Mouse (Mus musculus): ENCODE measurements at regions not wholly inside any gene's neighbourhood (a gene's known extent, or its start where the extent isn't known, plus 50 kb on each side); places are given as distances from the start of the nearest gene placed in this dataset.
A peak's percentile ranks its signal among the peaks of the same experiment; 100 is the strongest.

DNA sequence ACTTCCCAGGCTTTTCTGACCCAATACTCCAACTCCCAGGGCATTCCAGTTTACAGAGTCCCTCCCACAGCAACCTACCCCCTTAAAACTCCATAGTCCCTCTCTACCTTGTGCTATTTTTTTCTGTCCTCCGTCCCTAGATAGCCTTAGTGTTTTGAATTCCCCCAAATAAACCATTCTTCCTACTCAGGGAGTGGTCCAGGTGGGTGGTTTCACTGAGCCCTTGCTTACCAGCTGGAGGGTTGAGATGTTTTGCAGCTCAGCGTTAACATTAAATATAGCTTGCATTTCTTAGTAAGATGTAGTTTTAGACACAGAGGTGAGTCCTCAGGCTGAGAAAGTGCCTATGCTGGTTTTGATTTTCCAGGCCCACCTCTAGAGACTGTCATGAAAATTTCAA lies 313.0 kb downstream of the Bmper start:
- intact Hi-C loops (cut with DNase I) = no loop called here
- no peak for DNase-seq (ENCODE audit: extremely low spot score in 1 of 2, low spot score in 2 of 2)

DNA sequence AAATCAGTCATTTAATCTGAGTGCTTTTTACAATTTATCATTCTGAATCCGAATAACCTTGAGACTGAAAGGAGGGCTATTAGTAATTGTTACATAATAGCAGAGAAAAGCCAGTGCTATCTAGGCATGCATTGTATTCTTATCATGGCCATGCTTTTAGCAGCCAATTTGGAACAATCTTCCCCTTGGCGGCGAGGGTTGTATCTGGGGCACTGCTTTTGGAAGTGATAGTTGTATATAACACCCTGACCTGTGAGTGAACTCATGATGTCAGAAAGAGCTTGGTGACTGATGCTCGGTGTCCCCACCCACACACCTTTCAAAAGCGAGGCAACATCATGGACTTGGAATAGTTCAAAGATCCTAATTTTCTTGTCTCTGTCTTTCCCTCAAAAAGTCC lies 315.2 kb downstream of the Bmper start:
- intact Hi-C loops (cut with DNase I) = no loop called here
- DNase-seq (ENCODE audit: extremely low spot score in 1 of 2, low spot score in 2 of 2) = no peak

DNA sequence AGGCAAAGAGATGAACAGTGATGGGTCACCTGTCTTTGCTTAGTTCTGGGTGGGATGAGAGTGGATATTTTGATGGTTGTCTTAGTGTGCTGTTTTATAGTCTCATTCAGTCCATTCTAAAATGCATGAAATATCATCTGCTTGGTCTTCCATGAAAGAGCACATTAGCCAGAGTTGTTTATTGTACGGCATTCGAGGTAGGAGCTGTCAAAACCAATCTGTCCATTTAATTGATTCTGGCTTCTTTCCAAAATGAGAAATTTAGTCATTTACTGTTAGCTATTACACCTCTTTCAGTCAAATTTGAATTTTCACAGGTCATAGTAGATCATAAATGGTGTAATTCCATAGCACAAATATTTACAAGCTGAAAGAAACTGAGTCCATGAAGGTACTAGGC lies 328.8 kb downstream of the Bmper start:
- DNase-seq (ENCODE audit: extremely low spot score in 1 of 2, low spot score in 2 of 2) = no peak
- intact Hi-C loops (cut with DNase I) = no loop called here

DNA sequence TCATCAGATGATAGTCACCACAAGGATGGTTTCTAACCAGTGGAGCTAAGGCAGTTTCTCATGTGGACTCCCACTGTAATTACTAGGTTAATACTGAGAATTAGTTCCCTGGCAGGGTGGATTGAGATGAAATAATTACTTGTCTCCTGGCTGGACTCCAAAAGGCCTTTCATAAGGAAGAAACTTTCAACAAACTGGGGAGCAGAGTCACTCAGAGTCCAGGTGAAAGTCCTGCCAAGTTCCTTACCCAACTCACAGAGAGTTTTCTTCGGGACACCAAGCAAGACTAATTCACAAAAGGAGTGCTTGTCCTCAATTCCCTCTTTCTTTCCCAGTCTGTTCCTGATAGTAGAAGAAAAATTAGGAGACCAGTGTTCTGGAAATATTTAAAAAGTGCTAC lies 330.9 kb downstream of the Bmper start:
- DNase-seq (ENCODE audit: extremely low spot score in 1 of 2, low spot score in 2 of 2) = no peak
- intact Hi-C loops (cut with DNase I) = no loop called here

DNA sequence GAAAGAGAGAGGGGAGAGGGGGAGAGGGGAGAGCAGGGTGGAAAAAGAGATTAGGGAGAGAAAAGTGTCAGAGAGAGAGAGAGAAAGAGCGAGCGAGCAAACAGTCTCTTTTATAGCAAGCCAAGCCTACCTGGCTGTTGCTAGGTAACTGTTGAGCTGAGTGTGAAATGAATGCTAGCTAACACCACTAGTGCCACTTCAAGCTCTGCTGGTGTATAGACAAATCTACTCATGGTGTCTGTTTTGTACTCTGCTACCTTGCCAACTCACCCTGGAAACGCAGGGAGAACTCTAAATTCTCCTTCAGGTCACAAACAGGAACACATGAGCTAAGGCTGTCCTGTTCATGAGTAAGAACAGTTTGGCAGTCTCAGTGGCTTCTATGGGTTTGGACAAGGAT lies 334.7 kb downstream of the Bmper start:
- intact Hi-C loops (cut with DNase I) = no loop called here
- DNase-seq (ENCODE audit: extremely low spot score in 1 of 2, low spot score in 2 of 2) = no peak

DNA sequence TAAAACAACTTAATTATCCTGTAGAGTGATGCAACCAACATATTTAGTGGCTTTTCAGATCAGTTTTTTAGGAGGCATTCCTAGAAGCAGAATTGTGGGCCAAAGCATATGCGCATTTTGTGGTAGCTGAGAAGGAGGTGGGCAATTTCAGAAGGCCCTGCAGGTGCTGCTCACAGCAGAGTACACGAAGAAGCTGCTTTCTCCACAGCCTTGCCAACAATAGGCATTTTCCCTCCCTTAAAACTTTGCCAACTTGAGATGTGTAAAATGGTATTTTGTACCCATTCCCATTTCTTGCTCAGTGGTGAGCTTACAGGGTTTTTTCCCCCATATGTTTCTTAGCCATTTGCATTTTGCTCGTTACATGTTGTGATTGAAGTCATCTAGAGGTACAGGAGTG lies 339.0 kb downstream of the Bmper start:
- intact Hi-C loops (cut with DNase I) = no loop called here
- no peak for DNase-seq (ENCODE audit: extremely low spot score in 1 of 2, low spot score in 2 of 2)

DNA sequence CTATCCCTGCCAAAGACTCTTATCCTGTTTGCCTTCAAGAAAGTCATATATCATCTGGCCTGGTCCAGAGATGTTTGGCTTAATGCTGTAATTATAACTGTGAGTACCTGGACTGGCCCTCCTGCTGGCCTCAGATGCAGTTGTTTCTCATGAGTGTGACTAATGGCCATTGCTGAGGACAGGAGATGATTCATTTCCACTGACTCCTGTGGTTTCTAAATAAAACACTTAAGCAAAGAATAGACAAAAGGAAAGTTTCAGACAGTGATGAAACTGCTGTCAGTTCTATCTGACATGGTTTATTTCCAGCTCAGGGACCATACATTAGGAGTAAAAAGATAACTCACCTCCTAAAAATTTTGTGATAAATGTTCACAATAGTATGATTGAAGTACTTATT lies 344.2 kb downstream of the Bmper start:
- DNase-seq (ENCODE audit: extremely low spot score in 1 of 2, low spot score in 2 of 2) = no peak
- intact Hi-C loops (cut with DNase I) = no loop called here

DNA sequence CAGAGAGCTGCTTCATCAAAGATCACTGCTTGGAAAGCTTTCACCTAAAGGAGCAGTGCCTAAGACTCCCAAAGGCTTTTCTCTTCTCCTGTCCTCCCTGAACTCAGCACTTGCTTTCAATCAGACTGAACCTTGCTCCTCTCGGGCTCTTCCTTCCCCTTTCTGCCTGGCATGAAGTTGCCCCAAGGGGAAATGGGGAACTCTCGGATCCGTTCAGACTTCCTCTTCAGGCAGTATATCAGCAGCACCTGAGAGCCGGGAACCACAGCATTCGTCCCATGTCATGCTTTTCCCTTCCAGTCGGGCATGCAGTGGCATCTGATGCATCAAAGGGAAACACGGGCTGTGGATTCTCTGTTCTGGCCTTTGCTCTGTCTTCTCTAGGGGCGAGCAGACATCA lies 347.3 kb downstream of the Bmper start:
- DNase-seq (ENCODE audit: extremely low spot score in 1 of 2, low spot score in 2 of 2) = peak in 1 of 2 experiments; percentile 18
- intact Hi-C loops (cut with DNase I) = loop anchor here (10.0 kb wide), 1 partner anchor 105 kb away; no protein-coding TSS in a partner anchor

DNA sequence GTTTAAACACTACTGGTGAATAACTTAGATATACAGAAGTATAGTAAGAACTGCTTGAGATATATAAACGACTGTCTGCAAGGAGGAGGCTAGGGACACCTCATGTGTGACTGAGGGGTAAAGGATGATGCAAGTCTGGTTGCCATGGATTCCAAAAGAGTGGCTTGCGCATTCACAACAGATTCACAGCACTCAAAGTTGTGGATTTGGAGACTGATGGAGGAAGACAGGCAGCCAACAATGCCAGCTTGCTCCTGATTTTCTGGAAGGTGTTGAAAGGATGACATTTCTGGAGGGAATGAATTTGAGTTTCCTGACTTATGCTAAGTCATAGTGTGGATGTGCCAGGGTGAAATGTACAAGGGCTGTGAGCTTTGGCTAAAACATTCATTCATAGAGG lies 353.4 kb downstream of the Bmper start:
- intact Hi-C loops (cut with DNase I) = loop anchor here (10.0 kb wide), 1 partner anchor 112 kb away; no protein-coding TSS in a partner anchor

DNA sequence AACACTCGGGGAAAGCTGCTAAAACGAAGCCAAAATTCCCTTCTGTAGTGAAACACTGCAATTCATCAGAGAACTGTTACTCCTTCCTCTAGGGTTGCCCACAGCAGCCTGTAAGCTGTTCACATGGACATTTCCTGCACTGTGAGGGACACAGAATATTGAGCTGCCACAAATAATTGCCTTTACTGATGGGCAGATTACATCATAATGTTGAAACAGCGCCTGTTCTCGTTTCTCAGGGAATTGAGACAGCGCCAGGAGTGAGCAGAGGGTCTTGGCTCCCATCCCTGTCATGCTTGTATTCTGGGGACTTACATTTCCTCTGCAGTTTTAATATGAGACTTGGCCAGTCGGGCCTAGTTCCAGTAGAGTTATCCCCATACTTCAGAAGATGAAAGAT lies 357.3 kb downstream of the Bmper start:
- intact Hi-C loops (cut with DNase I) = loop anchor here (5.0 kb wide), 1 partner anchor 937 kb away; no protein-coding TSS in a partner anchor
- peak in 1 of 2 experiments; percentile 23 for DNase-seq (ENCODE audit: extremely low spot score in 1 of 2, low spot score in 2 of 2)

More for the DNA sequence above, 353.4 kb downstream of the Bmper start:
- no peak for DNase-seq (ENCODE audit: extremely low spot score in 1 of 2, low spot score in 2 of 2)

DNA sequence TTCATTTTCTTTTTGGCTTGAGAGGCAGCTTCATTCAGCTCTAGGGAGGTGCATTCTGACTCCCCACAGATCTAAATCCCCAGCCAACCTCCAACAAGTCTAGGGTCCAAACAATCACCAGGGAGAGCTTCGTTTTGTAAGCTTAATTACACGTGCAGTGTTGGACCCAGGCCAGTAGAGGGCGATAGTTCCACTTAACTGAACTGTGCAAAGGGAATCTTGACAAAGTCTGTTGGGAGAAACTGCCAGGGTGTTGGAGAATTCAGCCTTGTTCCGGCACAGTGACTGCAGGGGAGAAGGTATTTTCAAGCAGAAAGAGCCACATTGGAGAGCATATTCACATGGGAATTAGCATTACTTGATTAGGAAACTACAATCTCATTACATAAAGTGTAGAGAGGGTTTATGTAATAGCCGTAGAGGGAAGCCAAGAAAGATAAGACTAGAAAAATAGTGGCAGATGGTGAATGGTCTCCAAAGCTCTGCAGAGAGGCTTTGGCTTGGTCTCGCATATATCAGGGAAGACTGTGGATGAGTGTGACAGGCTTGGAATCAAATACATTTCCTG lies 358.2 kb downstream of the Bmper start:
- intact Hi-C loops (cut with DNase I) = loop anchor here (5.0 kb wide), 1 partner anchor 936 kb away; no protein-coding TSS in a partner anchor
- peak; percentile 85 to 86 for DNase-seq (ENCODE audit: extremely low spot score in 1 of 2, low spot score in 2 of 2)

DNA sequence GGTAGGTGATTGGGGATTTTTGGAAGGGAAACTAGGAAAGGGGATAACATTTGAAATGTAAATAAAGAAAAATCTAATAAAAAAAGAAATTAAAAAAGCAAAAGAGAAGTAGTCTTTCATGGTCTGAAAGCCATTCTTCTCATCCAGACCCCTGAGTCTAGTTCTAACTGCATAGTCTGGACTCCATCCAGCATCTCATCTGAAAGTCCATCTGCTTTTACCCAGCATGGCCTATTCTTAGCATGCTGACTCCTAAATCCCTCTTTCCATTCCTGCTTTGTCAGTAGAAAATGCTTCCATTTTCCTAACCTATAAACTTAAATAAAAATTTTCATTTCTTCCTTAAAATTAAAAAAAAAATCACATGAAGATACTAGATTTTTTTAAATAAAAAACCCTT lies 361.7 kb downstream of the Bmper start:
- peak in 1 of 2 experiments; percentile 36 for DNase-seq (ENCODE audit: extremely low spot score in 1 of 2, low spot score in 2 of 2)
- intact Hi-C loops (cut with DNase I) = loop anchor here (5.0 kb wide), 1 partner anchor 933 kb away; no protein-coding TSS in a partner anchor

DNA sequence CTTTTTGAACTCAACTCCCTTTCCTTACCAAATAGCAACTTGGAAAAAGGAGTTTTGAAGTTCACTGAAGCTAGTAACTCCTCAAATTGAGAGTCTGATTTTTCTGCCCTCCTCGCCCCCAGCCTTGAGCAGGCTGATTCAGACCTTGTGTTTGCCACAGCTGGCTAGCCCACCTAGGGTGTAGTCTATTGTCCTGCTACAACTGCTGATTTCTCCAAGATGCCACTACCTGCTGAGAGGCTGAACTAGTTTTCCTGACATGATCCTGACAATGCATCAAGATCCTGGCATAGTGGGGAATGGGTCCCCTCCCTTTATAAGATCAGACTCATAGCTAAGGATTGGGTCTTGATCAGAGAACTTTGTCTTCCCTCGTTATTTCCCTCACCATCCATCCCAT lies 366.1 kb downstream of the Bmper start:
- intact Hi-C loops (cut with DNase I) = no loop called here

DNA sequence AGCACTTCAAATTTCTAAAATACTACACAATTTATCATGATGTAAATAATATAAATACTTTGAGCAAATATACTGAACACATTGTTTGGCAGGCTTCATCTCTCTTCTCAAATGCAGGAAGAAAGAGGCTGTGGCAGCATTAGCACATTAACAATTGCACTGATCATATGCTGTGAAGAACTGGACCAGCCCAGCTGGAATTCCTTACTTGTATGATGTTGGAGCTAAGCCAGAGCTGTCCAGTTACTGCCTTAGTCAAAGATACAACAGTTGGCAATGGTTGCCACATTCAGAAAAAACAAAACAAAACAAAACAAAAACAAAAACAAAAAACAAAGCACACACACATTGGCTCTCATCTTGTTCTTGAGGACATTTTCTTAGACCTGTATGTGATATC lies 369.0 kb downstream of the Bmper start:
- intact Hi-C loops (cut with DNase I) = no loop called here

More for the DNA sequence above, 366.1 kb downstream of the Bmper start:
- DNase-seq (ENCODE audit: extremely low spot score in 1 of 2, low spot score in 2 of 2) = no peak

DNA sequence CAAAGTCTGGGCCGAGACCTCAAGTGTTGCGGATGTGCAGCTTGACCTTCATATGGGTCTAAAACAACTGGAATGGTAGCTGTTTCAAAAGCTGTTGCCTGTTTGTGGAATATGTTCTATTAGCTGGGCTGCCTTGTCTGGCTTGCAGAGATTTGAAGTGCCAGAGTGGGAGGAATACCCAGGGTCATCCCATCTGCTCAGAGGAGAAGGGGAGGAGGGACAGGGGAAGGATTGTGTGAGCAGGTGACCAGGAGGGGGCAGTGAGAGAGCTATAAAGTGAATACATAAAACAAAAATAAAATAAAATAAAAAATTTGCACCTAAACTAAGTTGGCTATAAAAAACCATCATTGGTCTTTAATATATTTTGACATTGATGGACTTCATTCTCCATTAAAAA lies 377.7 kb downstream of the Bmper start:
- DNase-seq (ENCODE audit: extremely low spot score in 1 of 2, low spot score in 2 of 2) = no peak
- intact Hi-C loops (cut with DNase I) = no loop called here

More for the DNA sequence above, 369.0 kb downstream of the Bmper start:
- DNase-seq (ENCODE audit: extremely low spot score in 1 of 2, low spot score in 2 of 2) = no peak

Measured in left cerebral cortex, postnatal 10 days (tissue).